Mouse (Mus musculus): ENCODE measurements around the gene Phtf1. TPM values are rescaled to one million over a fixed set of nuclear protein-coding genes. Genes with fewer than 3 reads are reported as not detected.

The Phtf1 gene
- polyA plus RNA-seq, 1 experiment from 2014 or later = 21.2 TPM

GRCm38 (mm10) chr3:104069395-104069794, 101.5 kb downstream of the Phtf1 start:
- Histone ChIP-seq H3K9ac (ENCODE audit: low read depth, low read length) (no peak overlapping the region), H3K27me3 (ENCODE audit: control insufficient read depth, insufficient read depth, low read depth, low read length) (no peaks in the 10 kb centered on the region), H3K4me2 (ENCODE audit: low read length) (no peak overlapping the region), H3K9me3 (replicated peaks; ENCODE audit: control insufficient read depth, low read length, poor library complexity, severe bottlenecking) (no peaks in the 10 kb centered on the region), H3K36me3 (ENCODE audit: control insufficient read depth, insufficient read depth, low read length) (no peaks in the 10 kb centered on the region), H3K27ac (ENCODE audit: low read length) (no peak overlapping the region), H3K4me3 (ENCODE audit: low read depth, low read length) (no peak overlapping the region), H3K4me1 (ENCODE audit: control insufficient read depth, insufficient read depth, low read length) (no peaks in the 10 kb centered on the region)
- ATAC-seq = no peak

Other genes with a start within 250 kb of the Phtf1 start
- gene Olfml3, start 230.1 kb upstream of the Phtf1 start, polyA plus RNA-seq (2015; fragmentation: Nextera tagmentation; extraction: Ambion mirVana) = 4.6 and 5.3 TPM in 2 replicates
- gene Gm10964, start 228.7 kb upstream of the Phtf1 start, polyA plus RNA-seq (2015; fragmentation: Nextera tagmentation; extraction: Ambion mirVana) = not detected in 2 replicates
- gene Hipk1, start 176.5 kb upstream of the Phtf1 start, polyA plus RNA-seq (2015; fragmentation: Nextera tagmentation; extraction: Ambion mirVana) = 11.1 and 11.5 TPM in 2 replicates
- gene Dclre1b, start 158.7 kb upstream of the Phtf1 start, polyA plus RNA-seq (2015; fragmentation: Nextera tagmentation; extraction: Ambion mirVana) = 20.3 and 22.0 TPM in 2 replicates
- gene Ap4b1, start 158.6 kb upstream of the Phtf1 start, polyA plus RNA-seq (2015; fragmentation: Nextera tagmentation; extraction: Ambion mirVana) = 20.5 and 22.8 TPM in 2 replicates
- gene Gm43064, start 158.5 kb upstream of the Phtf1 start, polyA plus RNA-seq (2015; fragmentation: Nextera tagmentation; extraction: Ambion mirVana) = 0.15 and 0.65 TPM in 2 replicates
- gene Bcl2l15, start 135.5 kb upstream of the Phtf1 start, polyA plus RNA-seq (2015; fragmentation: Nextera tagmentation; extraction: Ambion mirVana) = 0.31 and 0.36 TPM in 2 replicates
- 0.39 and 0.62 TPM in 2 replicates for gene Ptpn22, start 108.3 kb upstream of the Phtf1 start, polyA plus RNA-seq (2015; fragmentation: Nextera tagmentation; extraction: Ambion mirVana)
- gene Rsbn1, start 54.0 kb upstream of the Phtf1 start, polyA plus RNA-seq (2015; fragmentation: Nextera tagmentation; extraction: Ambion mirVana) = 22.3 and 22.8 TPM in 2 replicates